Mouse (Mus musculus) C2C12 (cell line): ENCODE data around the gene Gm11011.

Experiments
- CEBPB ChIP-seq: IDR thresholded peaks from one replicate; pipeline ENCODE4 v1.6.1; 2011; ENCODE audit warnings: low read depth, mild to moderate bottlenecking, control low read depth, moderate library complexity
- CTCF ChIP-seq: IDR thresholded peaks from one replicate; pipeline ENCODE4 v1.5.1; 2011; ENCODE audit not compliant: control insufficient read depth, insufficient read depth, insufficient read length
- FOSL1 ChIP-seq: IDR thresholded peaks from one replicate; pipeline ENCODE4 v1.8.0; 2011; ENCODE audit warnings: mild to moderate bottlenecking, low read length; ENCODE audit not compliant: poor library complexity, insufficient read depth, severe bottlenecking
- MAX ChIP-seq: IDR thresholded peaks from one replicate; pipeline ENCODE4 v1.6.1; 2011; ENCODE audit warnings: mild to moderate bottlenecking, control low read depth
- MYOD1 ChIP-seq: IDR thresholded peaks from one replicate; pipeline ENCODE4 v1.6.1; 2011; ENCODE audit warnings: low read depth; ENCODE audit not compliant: control insufficient read depth, insufficient read length
- MYOG ChIP-seq: IDR thresholded peaks from one replicate; pipeline ENCODE4 v1.6.1; 2011; ENCODE audit not compliant: control insufficient read depth, insufficient read length; ENCODE audit errors: extremely low read depth
- USF1 ChIP-seq: IDR thresholded peaks from one replicate; pipeline ENCODE4 v1.6.1; 2011; ENCODE audit warnings: low read depth, mild to moderate bottlenecking, control low read depth, moderate library complexity

- TF ChIP-seq CTCF (no peak), MAX (no peak), MYOG (no peak), MYOD1 (no peak), CEBPB (no peak), USF1 (no peak), FOSL1 (no peak)
These were observed 33.7 kb upstream of the Gm11011 start for GRCm38 (mm10) chr2:169621201-169621710.
